Mouse (Mus musculus) heart, adult 2 months (tissue): ENCODE results near the gene Gale.

Experiments used
- CTCF ChIP-seq: fragments of 200-600 bp; IDR thresholded peaks from 2 replicates; pipeline ENCODE4 v1.8.1; 2022; ENCODE audit warnings: antibody characterized with exemption, mild to moderate bottlenecking, moderate library complexity
- EP300 ChIP-seq: fragments of 200-500 bp; IDR thresholded peaks from 2 replicates; pipeline ENCODE4 v1.6.1; 2011; ENCODE audit warnings: low read depth, low read length, control low read depth; ENCODE audit not compliant: insufficient read depth
- POLR2A ChIP-seq: fragments of 200-500 bp; IDR thresholded peaks from 2 replicates; pipeline ENCODE4 v1.6.1; 2011; ENCODE audit warnings: mild to moderate bottlenecking, low read depth, low read length, control low read depth; ENCODE audit not compliant: insufficient read depth

GRCm38 (mm10) chr4:135924418-135924817 lies 39.1 kb upstream of the Gale start:
- no peak for TF ChIP-seq POLR2A
- no peak for TF ChIP-seq CTCF
- no peak for TF ChIP-seq EP300
